Mouse (Mus musculus): Measurements from ENCODE around the gene Dusp1.

DNA sequence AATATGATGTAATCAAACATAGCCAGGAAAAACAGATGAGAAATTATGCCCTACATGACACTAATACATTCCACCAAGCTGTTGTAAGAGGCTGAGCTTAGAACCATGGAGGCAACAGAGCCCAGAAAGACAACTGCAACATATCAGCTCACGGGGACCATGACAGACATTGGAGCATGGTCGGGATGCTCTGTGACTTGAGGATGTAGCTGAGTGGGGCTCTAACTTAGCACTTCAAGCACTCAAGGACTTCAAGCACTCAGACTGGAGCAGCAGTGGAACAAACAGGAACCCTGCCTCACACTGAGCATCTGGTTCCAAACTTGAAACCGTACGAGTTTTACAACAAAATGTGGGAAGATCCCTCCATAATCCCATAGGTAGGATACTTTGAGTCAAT is 46.3 kb downstream of the Dusp1 start:
- no peak for TF ChIP-seq CTCF (IDR thresholded peaks at IDR 0.05; ENCODE audit: control insufficient read depth, insufficient read depth, insufficient replicate concordance, low read depth, low read length)
- no peak for TF ChIP-seq POLR2A (IDR thresholded peaks at IDR 0.05; ENCODE audit: control insufficient read depth, low read depth, low read length)
